Mouse (Mus musculus) urinary bladder, postnatal 36 days (tissue): ENCODE data around the gene Atp2b2.

Source experiments
- DNase-seq, 2 experiments: peaks; one replicate each; pipeline ENCODE4 v3.0.0; 2022; ENCODE audit warnings: low spot score in 2 of 2, mixed read lengths in 1 of 2

Gene Atp2b2

DNA sequence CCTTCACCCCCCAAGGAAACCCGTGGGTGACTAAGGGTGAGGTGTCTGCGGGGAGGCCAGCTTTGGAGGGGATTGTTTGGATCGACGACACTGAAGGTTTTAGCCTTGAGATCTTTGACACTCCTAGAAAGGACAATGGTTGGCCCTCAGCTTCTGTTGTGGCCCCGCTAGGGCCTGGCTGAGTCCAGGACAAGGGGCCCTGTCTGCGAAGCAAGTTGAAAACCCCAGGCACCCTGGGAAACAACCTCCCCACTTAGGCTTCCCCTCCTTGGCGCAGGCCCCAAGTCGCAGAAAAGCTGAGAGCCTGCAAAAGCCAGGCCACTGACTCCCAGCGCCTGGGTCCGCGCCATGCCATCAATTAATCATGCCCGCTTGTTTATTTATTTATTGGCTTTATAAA lies at the start of gene Atp2b2:
TSS of gene Atp2b2 (minus strand) at position 282 of the 400 bp plus-strand sequence.
- DNase-seq = no peak

DNA sequence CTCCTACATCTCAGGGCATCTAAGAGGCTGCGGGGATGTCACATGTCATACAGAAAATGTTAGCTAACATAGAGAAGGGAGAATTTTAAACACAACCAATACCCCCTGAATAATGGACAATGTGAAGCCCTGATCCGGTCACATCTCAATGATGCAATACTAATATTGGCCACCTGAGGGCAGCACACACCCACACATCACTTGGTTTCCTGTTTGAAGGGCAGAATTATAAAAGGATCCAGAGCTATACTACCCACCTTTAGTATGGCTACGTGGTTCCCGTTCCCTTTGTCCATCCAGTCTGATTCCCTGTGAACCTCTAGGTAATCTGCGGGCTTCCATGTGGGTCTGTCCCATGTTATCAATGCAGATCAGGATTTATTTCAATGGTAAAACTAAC lies 47.2 kb upstream of the Atp2b2 start:
- peak; percentile 34 to 39 for DNase-seq

DNA sequence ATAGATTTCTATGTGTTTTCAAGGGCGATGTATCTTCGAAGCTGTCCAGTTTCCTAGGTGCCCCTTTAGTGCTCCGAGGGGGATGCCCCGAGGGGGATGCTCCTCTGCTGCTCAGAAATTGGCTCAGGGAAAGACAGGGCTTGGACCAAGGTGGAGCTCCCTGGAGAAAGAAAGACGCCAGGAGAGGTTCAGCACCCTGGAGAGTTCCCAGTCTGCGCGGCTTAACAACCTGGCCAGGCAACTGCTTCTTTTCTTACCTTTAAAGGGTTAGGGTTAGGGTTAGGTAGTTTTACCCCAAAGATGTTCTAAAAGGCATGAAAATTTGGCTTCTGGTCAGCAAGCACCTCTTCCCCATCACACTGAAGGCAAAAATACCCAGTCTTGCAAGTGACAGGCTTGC lies 44.7 kb upstream of the Atp2b2 start:
- peak in 1 of 2 experiments; percentile 3 for DNase-seq

DNA sequence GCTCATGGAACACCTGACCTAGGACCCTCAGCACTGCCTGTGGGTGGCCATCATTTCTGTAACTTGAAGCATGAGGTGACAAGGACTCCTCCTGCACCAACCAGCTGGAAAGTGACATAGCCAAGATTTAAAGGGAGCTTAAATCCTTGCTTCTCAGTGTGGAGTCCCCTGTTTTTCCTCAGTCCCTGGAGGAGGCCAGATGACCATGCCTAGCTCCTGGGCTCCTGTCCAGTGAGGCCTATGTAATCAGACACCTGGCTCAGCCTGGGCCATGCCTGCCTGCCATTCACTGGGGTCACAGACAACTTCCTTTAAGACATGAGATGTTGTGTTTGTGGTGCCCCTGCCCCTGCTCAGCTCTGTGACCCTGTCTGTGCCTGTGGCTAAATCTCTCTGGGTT lies 36.1 kb upstream of the Atp2b2 start:
- DNase-seq = no peak

DNA sequence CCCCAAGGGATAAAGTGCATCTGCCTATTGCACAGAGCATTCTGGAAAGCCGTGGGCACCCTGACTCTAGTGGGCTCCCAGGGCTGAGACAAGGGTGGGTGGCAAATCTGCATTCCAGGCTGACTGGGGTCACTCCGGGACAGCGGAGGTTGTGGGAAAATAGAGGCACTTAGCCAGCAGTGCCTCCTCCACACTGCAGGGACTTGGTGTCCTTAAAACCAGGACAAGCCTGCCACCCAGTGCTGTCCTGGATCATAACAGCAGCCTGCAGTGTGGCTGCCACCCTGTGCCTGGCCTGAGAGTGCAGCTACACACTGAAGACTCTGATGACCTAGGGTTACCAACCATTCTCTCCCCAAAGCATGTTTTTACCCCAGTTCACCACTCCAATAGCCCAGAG lies 34.1 kb upstream of the Atp2b2 start:
- no peak for DNase-seq

DNA sequence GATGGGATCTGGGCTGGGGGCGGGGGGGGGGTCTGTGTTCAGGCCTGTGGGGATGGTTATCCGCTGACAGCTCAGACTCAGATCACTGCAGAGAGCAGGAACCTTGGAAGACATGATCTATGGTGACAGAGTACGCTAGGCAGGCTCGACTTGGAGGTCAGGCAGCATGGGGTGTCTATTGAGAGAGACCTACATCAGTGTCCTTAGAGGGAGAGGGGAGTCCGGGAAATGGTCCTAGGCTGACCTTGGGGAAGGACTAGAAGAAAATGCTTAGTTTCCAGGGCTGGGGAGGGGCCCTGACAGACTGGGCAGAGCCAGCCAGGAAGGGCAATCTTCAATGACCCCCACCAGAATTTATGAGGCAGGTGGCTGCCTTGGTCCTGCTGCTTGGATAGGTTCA lies 33.6 kb upstream of the Atp2b2 start:
- DNase-seq = no peak

DNA sequence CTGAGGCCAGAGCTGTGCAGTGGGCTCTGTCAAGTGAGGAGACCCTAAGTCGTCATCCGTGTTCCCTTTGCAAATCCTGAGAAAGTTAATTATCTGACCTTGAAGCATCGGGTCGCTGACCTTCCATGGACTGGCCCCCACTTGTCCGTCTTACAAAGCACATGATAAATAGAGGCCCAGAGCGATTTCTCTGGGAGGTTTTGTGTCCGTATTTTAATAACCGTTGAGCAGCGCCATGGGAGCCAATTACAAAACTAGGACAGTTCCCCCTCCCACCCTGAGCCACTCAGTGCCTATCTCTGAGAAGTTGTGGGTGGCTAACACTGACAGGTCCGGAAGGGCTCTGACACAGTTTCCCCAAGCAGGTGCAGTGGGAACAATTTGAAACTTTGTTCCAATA lies 32.5 kb upstream of the Atp2b2 start:
- no peak for DNase-seq

DNA sequence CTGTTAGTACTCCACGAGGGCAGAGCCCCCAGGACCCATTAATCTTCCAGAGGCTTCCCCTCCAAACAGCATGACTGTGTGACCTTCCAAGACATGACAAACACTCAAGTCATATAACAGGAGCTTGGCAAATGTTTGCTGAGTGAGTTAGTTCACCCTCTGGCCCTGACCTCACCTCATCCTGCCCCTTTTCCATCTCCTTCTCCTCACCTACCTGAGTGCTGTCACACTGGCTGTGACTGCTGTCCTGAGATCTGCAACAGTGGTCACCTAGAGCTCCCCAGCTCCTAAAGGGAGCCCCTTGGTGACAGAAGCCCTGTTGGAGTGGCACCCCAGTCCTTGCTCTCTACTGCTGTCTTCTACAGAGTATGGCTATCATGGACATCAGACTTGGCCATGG lies 31.8 kb upstream of the Atp2b2 start:
- no peak for DNase-seq

DNA sequence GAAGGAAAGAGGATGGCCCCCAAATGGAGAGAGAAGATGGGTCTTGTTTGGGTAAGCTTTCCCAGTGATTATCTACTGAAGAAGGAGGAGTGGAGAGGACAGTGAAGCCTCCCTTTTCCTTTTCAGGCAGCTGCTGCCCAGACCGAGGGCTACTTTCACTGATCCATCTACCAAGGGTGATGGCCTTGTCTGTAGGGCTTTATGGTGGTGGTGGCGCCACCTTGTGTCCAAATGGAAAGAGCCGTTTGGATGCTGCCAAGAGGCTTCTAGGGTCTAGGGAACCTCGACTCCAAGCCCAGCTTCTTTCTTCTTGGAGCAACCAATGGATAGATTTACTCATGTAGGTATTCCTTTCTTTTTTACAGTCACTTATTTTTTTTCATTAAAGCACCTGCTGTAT lies 29.2 kb upstream of the Atp2b2 start:
- DNase-seq = peak; percentile 2 to 15

DNA sequence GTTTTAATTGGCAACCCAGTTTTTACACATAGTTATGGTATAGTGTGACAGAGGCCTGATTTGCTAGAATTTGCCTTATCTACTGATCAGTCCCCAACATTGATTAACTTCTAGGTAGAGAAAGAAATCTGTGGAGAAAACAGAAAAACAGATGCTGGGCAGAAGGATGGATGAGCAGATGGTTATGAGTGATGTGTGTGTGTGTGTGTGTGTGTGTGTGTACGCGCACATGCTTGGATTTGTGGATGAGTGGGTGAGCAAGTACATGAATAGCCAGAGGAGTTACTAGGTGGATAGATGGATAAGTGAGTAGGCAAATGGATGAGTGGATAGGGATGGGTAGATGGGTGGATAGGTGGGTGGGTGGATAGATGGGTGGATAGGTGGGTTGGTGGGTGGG lies 20.7 kb upstream of the Atp2b2 start:
- DNase-seq = no peak

DNA sequence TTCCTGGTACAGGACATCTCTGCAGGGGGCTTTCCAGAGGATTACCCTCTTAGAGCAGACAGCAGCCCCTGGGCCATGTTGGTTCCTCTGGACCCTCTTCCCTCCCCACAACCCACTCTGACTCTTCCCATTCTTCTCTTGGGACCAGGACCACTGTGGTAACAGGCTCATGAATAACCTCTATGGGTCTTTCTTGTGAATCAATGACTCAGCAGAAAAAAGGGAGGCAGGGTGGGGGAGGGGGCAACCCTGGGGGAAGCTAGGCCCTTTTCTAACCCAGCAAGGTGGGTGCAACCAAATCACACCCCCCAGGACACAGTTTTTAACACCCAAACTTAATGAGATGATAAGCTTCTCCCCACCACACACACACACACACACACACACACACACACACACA lies 20.3 kb upstream of the Atp2b2 start:
- DNase-seq = no peak

DNA sequence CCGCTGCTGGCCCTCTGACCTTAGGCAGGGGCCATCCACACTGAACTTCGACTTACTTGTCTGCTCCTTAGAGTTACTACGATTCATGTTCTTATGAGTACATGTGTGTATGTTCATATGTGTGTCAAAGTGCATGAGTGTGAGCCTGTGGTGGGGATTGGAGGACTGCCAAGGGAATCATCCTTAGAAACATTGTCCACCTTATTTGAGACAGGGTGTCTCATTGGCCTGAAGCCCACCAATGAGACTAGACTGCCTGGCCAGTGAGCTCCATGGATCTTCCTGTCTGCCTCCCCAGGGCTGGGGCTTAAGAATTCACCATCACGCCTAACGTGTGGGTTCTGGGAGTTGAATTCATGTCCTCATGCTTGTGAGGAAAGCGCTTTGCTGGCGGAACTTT lies 16.8 kb upstream of the Atp2b2 start:
- DNase-seq = no peak

DNA sequence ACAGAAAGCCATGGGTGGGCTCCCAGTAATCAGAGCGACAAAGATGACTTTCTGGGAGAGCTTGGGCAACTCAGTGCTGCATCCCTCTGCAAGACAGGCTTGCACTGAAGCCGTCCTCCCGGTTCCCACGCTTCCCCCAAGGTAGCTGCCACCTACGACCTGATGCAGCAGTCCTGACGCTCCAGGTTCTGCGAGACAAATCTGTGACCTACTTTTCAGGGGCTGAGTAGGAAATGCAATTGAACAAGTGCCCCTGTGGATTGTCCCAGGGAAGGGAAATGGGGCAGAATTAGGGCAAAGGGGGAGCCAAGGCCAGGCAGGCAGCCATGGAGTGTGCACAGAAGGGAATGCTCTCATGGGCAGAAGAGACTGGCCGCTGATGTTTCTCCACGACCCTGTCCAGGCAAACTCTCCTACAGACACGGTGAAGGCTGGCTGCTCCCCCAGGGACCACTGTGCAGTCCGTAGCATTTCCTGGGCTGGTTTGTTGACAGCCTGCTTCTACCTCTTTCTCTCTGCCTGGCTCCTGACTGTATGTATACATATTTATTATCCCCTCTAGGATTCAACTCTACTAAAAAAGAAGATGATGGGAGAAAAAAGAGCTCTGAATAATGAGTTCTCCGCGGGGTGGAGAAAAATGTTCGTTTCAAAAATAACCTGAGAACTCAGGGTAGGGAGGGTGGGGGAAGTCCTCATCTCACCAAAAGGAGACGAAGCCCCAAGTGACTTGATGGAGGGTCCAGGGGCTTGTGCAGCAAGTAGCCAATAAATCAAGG lies 15.8 kb upstream of the Atp2b2 start:
- no peak for DNase-seq

DNA sequence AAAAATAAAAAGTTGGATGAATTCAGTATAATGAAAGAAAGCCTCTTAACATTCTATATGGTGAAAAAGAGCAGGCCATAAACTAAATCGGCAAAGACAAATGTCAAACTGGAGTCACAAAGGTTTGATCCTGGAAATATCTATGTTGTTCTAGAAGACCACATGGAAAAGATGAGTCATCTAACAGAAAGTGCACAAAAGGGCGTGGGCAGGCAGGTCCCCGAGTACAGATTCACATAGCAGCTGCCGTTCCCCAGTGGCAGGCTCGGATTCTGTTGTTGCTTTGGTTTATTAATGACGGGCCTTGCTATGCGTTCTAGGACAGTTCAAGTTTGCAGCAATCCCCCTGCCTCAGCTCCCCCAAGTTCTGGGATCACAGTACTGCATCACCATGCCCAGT lies 12.9 kb upstream of the Atp2b2 start:
- no peak for DNase-seq

DNA sequence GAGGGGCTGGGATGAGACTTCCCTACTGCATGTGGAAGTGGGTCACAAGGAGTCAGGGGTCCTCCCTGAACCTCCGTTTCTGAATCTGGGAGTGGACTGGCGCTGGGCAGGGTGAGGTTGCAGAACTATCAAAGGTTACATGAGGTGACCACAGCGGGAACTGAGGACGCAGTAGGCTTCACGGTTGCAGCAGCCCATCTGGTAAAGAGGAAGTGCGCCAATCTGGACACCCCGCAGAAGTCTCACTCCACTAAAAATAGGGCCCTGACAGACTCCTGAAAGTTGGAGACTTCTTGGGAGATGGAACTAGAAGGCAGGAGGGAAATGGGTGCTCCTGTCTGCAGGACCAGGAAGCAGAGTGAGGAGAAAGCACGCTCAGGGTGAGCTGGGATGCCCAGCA lies 2.5 kb upstream of the Atp2b2 start:
- no peak for DNase-seq

DNA sequence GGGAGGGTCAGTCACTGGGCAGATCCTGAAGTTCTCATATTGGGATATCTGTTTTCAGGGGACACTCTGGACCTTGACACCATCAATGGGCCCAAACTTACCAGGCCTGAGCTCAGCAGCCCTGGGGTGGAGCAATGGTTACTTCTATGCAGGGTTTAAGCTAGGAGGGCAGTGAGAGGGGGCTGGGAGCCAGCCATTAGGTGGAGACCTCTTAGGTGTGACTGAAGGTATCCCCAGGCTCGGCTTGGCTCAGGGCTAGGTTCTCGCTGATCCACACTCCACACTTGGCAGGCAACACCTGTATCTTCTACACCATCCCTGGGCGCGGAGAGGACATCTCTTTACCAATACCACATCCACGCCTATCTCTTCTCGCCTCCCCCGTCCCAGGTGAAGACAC lies 423 bp upstream of the Atp2b2 start:
- no peak for DNase-seq

DNA sequence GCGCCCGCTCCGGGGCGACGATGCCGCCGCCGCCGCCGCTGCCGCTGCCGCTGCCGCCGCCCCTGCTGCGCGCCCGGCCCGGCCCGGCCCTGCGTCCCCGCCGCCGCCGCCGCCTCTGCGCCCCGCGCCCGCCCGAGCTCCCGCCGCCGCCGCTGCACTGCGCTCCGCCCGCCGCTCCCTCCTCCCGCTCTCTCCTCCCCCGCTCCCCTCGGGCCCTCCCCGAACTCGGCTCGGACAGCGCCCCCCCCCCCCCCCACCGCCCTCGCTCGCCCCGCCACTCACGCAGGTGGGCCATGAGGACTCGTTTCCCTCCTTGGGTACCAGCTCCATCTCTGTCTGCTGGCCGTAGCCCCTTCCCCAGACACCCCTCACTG lies 515 bp downstream of the Atp2b2 start:
- no peak for DNase-seq

DNA sequence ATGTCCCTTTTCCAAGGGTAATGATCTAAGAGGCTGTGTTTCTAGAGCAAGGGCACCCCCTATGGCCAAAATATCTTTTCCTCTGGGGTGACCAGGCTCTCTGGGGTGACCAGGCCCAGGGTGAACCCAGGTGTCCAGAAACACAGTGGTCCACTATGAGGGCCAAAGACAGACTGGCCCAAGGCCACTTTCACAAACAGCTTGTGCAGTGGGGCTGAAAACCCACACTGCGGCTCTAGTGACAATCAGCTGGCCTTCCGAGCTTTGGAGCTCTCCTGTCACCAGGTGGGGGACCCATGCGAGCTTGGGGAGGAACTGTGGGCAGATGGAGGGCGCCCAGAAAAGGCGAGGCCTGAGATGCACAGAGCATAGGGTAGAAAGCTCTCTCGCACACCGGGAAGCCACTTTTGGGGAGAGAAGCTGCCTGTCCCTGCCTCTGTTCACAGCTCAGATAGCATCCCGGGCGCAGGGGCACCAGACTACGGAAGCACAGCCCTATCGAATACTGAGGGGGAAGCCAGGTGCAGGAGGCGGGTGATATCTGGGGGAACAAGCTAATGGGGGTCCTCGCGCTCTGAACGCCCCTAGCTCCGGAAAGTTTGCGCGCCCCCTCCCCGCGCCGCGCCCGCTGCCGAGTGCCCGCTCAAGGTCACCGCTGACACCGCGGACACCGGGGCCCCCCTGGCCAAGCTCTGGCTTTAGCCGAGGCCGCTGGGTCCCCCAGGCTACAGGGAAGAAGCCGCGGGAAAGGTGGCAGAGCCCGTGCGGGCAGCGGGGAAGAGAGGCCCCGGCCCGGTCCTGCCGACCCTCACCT lies 1.1 kb downstream of the Atp2b2 start:
- no peak for DNase-seq

DNA sequence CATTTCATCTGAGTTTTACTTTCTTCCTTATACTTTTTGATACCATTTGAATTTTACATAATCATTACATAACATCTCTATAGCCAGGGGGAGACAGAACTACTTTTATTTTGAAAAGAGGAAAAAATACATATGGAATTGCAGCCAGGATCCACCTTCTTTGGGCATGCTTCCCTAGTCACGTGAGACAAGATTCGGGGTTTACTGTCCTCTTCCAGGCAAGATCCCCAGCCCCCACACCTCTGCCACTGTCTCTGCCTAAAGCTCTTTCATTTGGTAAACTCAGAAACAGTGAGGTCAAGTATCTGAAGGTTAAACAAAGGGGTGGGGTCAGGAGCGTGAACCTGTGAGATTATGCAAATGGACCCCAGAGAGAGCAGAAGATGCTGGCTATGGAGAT lies 6.7 kb downstream of the Atp2b2 start:
- no peak for DNase-seq

DNA sequence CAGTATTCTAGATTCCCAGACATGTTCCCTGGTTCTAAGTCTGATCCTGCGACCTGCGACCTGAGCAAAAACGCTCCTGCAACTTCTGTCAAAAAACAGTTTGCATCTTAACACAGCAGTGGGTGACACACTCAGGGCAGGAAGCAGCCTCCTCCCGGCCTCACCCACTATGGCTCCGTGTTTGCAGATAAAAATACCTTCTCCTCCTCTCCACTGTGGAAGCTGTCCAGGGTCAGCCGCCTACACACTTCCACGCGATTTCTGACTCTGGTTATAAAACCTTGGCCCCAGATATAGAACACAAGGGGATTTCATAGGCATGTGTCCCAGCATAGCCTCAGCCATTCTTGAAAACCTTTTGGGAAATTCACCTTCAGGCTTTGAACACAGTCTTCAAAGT lies 9.6 kb downstream of the Atp2b2 start:
- DNase-seq = no peak

DNA sequence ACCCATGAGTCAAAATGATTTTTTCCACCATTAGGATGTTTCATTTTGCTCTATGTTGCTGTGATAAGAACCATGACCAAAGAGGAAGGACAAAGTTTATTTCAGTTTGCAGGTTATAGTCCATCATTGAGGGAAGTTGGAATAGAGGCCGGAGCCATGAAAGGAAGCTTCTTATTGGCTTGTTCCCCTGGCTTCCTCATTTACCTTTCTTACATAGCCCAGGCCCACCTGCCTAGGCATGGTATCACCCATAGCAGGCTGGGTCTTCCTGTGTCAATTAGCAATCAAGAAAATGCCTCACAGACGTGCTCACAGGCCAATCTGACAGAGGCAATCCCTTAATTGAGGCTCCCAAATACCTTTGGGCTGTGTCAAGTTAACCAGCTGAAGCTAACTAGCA lies 18.6 kb downstream of the Atp2b2 start:
- no peak for DNase-seq

DNA sequence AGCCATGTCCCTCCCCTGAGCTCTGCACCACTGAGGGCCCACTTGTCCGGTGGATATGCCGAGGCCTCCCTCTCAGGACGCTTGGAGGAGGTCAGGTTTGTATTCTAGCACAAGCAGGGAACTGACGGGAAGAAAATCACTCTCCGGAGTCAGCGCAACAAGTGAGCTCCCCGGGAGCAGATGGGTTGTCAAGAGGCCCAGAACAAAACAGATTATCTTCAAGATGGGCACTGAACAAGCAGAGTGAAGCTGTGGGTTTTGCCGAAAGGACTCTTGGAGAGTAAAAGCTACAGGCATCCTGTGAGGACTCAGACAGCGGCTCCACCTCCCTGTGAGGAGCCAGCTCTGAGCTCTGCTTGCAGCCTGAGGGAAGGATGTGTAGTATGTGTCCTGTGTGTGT lies 20.3 kb downstream of the Atp2b2 start:
- no peak for DNase-seq

DNA sequence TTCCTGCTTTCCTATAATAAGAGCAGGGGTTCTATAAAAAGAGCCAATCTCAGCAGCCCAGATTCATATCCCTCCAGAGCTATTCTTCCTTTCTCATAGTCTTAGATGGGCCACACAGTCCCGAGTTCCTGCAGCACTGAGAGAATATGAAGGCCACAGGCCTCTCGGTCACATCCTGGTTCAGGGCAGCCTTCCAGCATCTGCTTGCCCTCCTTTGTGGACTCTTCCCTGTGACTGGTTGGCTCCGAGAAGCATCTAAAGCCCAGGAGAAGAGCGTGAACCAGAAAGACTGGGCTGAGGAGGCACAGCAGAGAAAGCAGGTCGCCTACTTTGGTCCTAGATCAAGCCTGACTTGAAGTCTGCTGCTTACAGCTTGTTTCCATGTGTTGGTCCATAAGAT lies 28.6 kb downstream of the Atp2b2 start:
- no peak for DNase-seq
